Mouse (Mus musculus): ENCODE data around the gene Gli1.

GRCm38 (mm10) chr10:127289573-127290191 is 52.1 kb downstream of the Gli1 start:
- TF ChIP-seq GATA1 (IDR thresholded peaks at IDR 0.05; ENCODE audit: low read length): peak; percentile 3; the same call in 1 of the 2 replicates
- TF ChIP-seq TAL1 (IDR thresholded peaks at IDR 0.05; ENCODE audit: low read length): no peak
